Mouse (Mus musculus): ENCODE data around the gene Gm36176. TPM values are rescaled to one million over a fixed set of nuclear protein-coding genes. Genes with fewer than 3 reads are reported as not detected.

Gene Gm36176
- polyA plus RNA-seq (2017; shearing (Covaris generic)): not detected

DNA sequence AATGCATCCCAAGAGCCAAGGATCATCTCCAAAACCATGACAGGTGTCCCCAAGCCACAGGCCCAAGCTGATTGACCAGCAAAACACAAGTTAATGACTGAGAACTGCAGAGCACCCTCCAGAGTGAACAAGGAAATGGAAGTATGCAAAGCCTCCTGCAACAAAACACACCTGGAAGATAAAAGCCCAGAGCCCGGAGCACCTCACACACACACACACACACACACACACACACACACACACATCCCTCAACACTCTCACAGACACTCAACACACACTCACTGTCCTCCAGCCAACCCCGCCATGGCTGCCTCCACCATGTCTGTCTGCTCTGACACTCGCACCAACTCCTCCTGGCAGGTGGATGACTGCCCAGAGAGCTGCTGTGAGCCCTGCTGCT is at the start of gene Gm36176:
Gm36176 (plus strand) TSS at position 301 of the 400 bp plus-strand sequence.

DNA sequence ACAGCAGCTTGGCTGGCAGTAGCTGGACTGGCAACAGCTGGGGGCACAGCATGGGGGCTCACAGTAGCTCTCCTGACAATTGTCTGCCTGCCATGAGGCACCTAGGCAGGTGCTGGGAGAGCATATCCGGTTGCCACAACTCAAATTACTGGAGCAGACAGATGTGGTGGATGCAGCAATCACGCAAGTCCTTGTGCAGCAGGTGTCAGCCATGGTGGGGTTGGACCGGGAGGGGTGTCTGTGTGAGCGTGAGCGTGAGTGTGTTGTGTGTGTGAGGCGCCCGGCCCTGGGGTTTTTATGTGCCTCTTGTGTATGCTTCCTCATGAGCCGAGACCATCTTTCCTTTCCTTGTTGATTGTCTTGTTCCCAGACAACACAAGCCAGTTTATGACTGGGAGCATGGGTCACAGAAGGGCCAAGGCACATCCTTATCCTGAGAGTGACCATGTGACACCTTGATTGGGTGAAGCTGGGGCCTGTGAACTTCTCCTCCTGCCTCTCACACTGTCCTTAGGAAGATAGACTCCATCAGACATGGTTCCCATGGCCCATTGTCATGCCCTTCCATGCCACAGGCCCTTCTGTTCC is 47.6 kb upstream of the Gm36176 start, which contains the start of gene Gm19668:
Gm19668 (minus strand) TSS at position 213 of the 588 bp plus-strand sequence.

DNA sequence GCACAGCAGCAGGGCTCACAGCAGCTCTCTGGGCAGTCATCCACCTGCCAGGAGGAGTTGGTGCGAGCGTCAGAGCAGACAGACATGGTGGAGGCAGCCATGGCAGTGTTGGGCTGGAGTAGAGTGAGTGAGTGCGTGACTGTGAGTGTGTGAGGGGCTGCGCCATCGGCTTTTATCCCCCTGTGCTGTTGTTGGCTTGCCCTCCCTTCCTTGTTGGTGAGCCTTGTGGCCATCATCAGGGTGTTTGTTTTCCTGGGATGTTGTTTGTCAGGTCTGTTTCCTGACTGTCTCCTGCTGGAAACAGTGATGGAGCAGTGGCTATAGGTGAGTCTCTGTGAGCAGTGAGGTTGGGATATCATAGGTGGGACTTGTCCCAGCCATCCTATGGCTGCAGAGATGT is 34.9 kb upstream of the Gm36176 start, which contains the start of gene Gm9507:
Gm9507 (minus strand) TSS at position 101 of the 400 bp plus-strand sequence.

DNA sequence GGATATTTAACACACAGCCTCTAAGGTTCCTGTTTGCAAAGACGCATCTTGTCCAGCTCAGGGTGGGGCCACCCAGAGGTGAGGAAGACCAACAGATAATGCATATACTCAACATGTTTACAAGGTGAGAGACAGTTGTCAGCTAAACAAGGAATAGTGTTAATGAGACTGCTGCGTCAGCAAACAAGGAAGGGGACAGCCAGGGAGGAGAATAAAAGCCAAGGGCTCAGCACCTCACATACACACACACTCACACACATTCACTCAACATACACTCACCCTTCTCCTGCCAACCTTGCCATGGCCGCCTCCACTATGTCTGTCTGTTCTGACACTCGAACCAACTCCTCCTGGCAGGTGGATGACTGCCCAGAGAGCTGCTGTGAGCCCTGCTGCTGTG is 32.2 kb upstream of the Gm36176 start, which contains the start of gene Gm2696:
Gm2696 (plus strand) TSS at position 301 of the 400 bp plus-strand sequence.

DNA sequence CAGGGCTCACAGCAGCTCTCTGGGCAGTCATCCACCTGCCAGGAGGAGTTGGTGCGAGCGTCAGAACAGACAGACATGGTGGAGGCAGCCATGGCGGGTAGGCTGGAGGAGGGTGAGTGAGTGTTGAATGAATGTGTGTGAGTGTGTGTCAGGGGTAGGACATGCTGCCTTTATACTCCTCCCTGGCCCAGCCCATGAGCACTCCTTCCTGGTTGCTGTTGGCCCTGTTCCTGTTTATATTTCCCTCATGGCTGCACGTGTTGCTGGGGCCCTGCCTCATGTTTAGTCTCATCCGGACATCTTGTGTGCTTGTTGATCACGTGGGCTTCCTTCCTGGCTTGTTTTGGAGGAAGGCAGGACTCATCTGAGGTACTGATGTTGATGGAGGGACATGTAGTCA is 19.7 kb upstream of the Gm36176 start, which contains the start of gene Krtap10-4:
Krtap10-4 (minus strand) TSS at position 145 of the 400 bp plus-strand sequence.

DNA sequence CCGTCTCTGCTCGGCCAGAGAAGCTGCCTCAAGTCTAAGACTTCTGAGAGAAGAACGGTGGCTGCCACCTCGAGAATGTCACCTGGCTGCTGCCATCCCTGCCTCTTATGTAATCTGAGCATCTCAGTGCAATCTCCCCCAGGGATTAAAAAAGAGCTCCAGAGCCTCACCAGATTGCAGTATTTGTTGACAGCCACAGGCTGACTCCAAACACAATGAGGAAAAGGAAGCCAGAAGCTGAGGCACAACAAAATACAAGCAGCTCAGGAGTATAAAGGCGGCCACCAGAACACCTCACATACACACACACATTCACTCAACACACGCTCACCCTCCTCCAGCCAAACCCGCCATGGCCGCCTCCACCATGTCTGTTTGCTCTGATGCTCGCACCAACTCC is 11.0 kb upstream of the Gm36176 start, which contains the start of gene Krtap10-10:
Krtap10-10 (plus strand) TSS at position 301 of the 400 bp plus-strand sequence.

DNA sequence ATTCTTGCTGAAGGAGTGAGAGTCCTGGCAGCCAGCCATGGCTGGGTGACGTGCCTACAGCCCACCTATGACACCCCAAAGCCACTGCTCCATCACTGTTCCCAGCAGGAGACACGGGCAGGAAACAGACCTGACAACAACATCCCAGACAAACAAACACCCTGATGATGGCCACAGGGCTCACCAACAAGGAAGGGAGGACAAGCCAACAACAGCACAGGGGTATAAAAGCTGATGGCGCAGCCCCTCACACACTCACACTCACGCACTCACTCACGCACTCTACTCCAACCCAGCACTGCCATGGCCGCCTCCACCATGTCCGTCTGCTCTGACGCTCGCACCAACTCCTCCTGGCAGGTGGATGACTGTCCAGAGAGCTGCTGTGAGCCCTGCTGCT is 6.0 kb downstream of the Gm36176 start, which contains the start of gene Gm10318:
Gm10318 (plus strand) TSS at position 301 of the 400 bp plus-strand sequence.

DNA sequence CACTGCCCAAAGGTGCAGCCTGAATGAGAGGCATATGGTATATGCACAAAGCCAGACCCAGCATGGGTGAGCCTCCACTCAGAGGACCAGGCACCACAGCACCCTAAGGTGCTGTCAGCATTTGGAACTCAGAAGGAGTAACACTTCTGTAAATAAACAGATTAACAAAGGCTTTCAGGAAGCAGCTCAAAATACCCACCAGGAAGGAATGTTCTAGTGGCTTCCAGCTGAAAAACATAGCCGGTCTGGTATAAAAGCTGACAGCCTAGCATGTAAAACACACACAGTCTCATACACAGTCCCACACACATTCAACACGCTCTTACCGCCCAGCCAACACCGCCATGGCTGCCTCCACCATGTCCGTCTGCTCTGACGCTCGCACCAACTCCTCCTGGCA is 15.1 kb downstream of the Gm36176 start, which contains the start of gene Gm3285:
Gm3285 (plus strand) TSS at position 301 of the 400 bp plus-strand sequence.

Other genes with a start within 250 kb of the Gm36176 start
- gene Sumo3, start 240.7 kb upstream of the Gm36176 start, polyA plus RNA-seq (2017; shearing (Covaris generic)): 133 TPM
- gene Gm49325, start 240.6 kb upstream of the Gm36176 start, polyA plus RNA-seq (2017; shearing (Covaris generic)): not detected
- 75.8 TPM for gene Ube2g2, start 224.5 kb upstream of the Gm36176 start, polyA plus RNA-seq (2017; shearing (Covaris generic))
- 0.69 TPM for gene Tspear, start 160.2 kb upstream of the Gm36176 start, polyA plus RNA-seq (2017; shearing (Covaris generic))
- not detected for gene Gm19402, start 156.0 kb upstream of the Gm36176 start, polyA plus RNA-seq (2017; shearing (Covaris generic))
- not detected for gene Gm9508, start 149.6 kb upstream of the Gm36176 start, polyA plus RNA-seq (2017; shearing (Covaris generic))
- gene Gm10272, start 140.2 kb upstream of the Gm36176 start, polyA plus RNA-seq (2017; shearing (Covaris generic)): not detected
- not detected for gene Gm10024, start 135.3 kb upstream of the Gm36176 start, polyA plus RNA-seq (2017; shearing (Covaris generic))
- not detected for gene Gm10142, start 131.0 kb upstream of the Gm36176 start, polyA plus RNA-seq (2017; shearing (Covaris generic))
- gene Krtap12-1, start 126.2 kb upstream of the Gm36176 start, polyA plus RNA-seq (2017; shearing (Covaris generic)): not detected
- gene Gm10100, start 120.3 kb upstream of the Gm36176 start, polyA plus RNA-seq (2017; shearing (Covaris generic)): not detected
- not detected for gene Gm18596, start 104.2 kb upstream of the Gm36176 start, polyA plus RNA-seq (2017; shearing (Covaris generic))
- not detected for gene Gm9736, start 95.4 kb upstream of the Gm36176 start, polyA plus RNA-seq (2017; shearing (Covaris generic))
- gene Gm3233, start 87.1 kb upstream of the Gm36176 start, polyA plus RNA-seq (2017; shearing (Covaris generic)): not detected
- not detected for gene Gm3238, start 75.5 kb upstream of the Gm36176 start, polyA plus RNA-seq (2017; shearing (Covaris generic))
- gene Gm7138, start 69.9 kb upstream of the Gm36176 start, polyA plus RNA-seq (2017; shearing (Covaris generic)): not detected
- gene Gm3250, start 64.3 kb upstream of the Gm36176 start, polyA plus RNA-seq (2017; shearing (Covaris generic)): not detected
- gene Gm7137, start 58.6 kb upstream of the Gm36176 start, polyA plus RNA-seq (2017; shearing (Covaris generic)): not detected
- not detected for gene Gm9639, start 51.7 kb upstream of the Gm36176 start, polyA plus RNA-seq (2017; shearing (Covaris generic))
- not detected for gene Gm19668, start 47.7 kb upstream of the Gm36176 start, polyA plus RNA-seq (2017; shearing (Covaris generic))
- gene Gm9507, start 35.0 kb upstream of the Gm36176 start, polyA plus RNA-seq (2017; shearing (Covaris generic)): not detected
- not detected for gene Gm2696, start 32.1 kb upstream of the Gm36176 start, polyA plus RNA-seq (2017; shearing (Covaris generic))
- not detected for gene Krtap10-4, start 19.7 kb upstream of the Gm36176 start, polyA plus RNA-seq (2017; shearing (Covaris generic))
- not detected for gene Krtap10-10, start 10.9 kb upstream of the Gm36176 start, polyA plus RNA-seq (2017; shearing (Covaris generic))
- not detected for gene Gm10318, start 6.1 kb downstream of the Gm36176 start, polyA plus RNA-seq (2017; shearing (Covaris generic))
- not detected for gene Gm3285, start 15.2 kb downstream of the Gm36176 start, polyA plus RNA-seq (2017; shearing (Covaris generic))
- gene Lrrc3, start 55.7 kb downstream of the Gm36176 start, polyA plus RNA-seq (2017; shearing (Covaris generic)): not detected
- 0.71 TPM for gene Trpm2, start 123.8 kb downstream of the Gm36176 start, polyA plus RNA-seq (2017; shearing (Covaris generic))
- 11.9 TPM for gene 1810043G02Rik, start 131.7 kb downstream of the Gm36176 start, polyA plus RNA-seq (2017; shearing (Covaris generic))
- gene Pfkl, start 163.3 kb downstream of the Gm36176 start, polyA plus RNA-seq (2017; shearing (Covaris generic)): 111 TPM
- gene Dnmt3l, start 195.1 kb downstream of the Gm36176 start, polyA plus RNA-seq (2017; shearing (Covaris generic)): not detected
- gene Aire, start 196.8 kb downstream of the Gm36176 start, polyA plus RNA-seq (2017; shearing (Covaris generic)): 0.62 TPM
- gene Icosl, start 222.5 kb downstream of the Gm36176 start, polyA plus RNA-seq (2017; shearing (Covaris generic)): 13.2 TPM

Measured in inflammation-experienced regulatory T-cells, adult 16 weeks (primary cell).